Mouse (Mus musculus): ENCODE measurements at regions not wholly inside any gene's neighbourhood (a gene's known extent, or its start where the extent isn't known, plus 50 kb on each side); places are given as distances from the start of the nearest gene placed in this dataset.

DNA sequence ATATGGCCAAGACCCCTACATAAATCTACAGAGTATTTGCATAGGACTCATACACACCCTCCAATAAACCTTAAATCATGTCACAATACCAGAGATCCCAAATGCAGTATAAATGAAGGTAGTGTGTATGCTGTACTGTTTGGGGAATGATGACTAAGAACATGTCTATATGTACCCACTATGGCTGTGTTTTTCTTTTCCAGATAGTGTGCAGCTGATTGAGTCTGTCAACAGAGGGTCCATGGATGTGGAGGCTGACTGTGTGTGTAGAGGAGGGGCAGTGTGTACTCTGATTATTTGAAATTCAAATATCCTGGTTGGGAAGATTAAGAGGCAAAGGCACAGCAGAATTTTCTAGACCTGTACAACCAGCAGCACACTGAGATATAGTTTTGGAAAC is 388.6 kb downstream of the Lpin1 start:
- TF ChIP-seq CTCF (IDR thresholded peaks at IDR 0.05; ENCODE audit: borderline replicate concordance, insufficient read depth, low read length) (no peak), POLR2A (IDR thresholded peaks at IDR 0.05; ENCODE audit: low read depth, low read length) (no peak)
- Histone ChIP-seq H3K27ac (ENCODE audit: insufficient read depth, low read length) (no peak overlapping the region), H3K4me1 (ENCODE audit: control insufficient read depth, insufficient read depth, low read length) (peaks cover 4% of the 10 kb centered on the region; the same call in 1 of the 2 replicates), H3K4me3 (ENCODE audit: insufficient read depth, low read length) (no peak overlapping the region)

DNA sequence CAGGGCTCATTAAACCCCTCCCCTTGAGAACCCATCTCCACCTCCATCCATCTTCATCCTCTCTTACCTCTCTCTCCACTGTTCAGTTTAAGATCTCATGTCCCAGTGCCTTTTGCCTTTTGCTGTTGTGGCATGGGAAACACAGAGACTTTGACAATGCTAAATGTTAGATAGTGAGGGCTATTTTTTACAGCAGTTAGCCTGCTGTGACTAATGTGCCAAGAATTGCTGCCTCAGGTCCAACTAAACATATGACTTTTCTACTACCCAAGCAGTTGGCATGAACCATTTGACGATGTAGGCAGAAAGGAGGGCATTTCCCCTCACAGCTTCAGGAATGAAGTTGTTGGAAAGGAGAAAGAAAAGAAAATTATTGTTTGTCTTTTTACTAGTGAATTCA is 389.6 kb downstream of the Lpin1 start:
- Histone ChIP-seq H3K4me1 (ENCODE audit: control insufficient read depth, insufficient read depth, low read length) (peaks cover 4% of the 10 kb centered on the region; the same call in 1 of the 2 replicates), H3K27ac (ENCODE audit: insufficient read depth, low read length) (no peak overlapping the region), H3K4me3 (ENCODE audit: insufficient read depth, low read length) (no peak overlapping the region)
- TF ChIP-seq CTCF (IDR thresholded peaks at IDR 0.05; ENCODE audit: borderline replicate concordance, insufficient read depth, low read length) (no peak), POLR2A (IDR thresholded peaks at IDR 0.05; ENCODE audit: low read depth, low read length) (no peak)

DNA sequence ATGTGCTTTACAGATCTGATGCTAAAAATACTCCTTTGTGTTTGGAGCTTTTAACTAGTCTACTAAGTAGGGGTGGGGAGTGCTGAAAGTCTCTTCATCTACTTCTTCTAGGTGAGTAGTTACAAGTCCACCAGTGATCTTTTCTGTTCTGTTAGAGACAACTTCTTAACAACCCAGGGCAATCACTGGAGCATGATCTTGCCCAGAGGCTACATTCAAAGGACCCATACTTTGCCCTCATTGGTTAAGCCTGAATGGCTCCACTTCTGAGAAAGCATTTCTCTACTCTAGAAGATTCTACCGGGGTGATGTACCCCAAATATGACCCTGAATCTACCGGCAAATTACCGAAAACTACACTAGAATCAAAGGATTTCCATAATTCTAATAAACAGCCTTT is 390.2 kb downstream of the Lpin1 start:
- TF ChIP-seq POLR2A (IDR thresholded peaks at IDR 0.05; ENCODE audit: low read depth, low read length): no peak
- TF ChIP-seq CTCF (IDR thresholded peaks at IDR 0.05; ENCODE audit: borderline replicate concordance, insufficient read depth, low read length): no peak
- no peak overlapping the region for H3K27ac ChIP-seq (ENCODE audit: insufficient read depth, low read length)
- H3K4me3 ChIP-seq (ENCODE audit: insufficient read depth, low read length): no peak overlapping the region
- H3K4me1 ChIP-seq (ENCODE audit: control insufficient read depth, insufficient read depth, low read length): peaks cover 4% of the 10 kb centered on the region; the same call in 1 of the 2 replicates

DNA sequence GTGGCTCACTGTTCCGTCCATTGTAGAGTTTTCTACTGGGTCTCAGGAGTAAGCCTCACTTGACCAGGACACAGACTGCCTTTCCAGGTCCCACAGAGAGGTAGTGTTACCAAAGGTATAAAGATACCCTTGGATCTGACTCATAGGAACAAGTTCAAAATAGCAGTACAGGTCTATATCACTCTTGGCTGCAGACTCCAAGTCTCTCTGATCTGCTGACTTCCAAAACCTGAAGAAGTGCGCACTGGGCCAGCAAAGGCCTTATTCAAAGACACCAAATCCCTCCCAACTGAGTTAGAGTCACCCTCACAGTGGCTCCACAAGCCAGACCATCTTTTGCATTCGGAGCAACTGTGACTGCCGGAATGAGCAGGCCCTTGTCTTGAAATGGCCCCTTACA is 391.9 kb downstream of the Lpin1 start:
- TF ChIP-seq CTCF (IDR thresholded peaks at IDR 0.05; ENCODE audit: borderline replicate concordance, insufficient read depth, low read length): no peak
- no peak for TF ChIP-seq POLR2A (IDR thresholded peaks at IDR 0.05; ENCODE audit: low read depth, low read length)
- H3K4me1 ChIP-seq (ENCODE audit: control insufficient read depth, insufficient read depth, low read length): peaks cover 4% of the 10 kb centered on the region; the same call in 1 of the 2 replicates
- H3K4me3 ChIP-seq (ENCODE audit: insufficient read depth, low read length): no peak overlapping the region
- H3K27ac ChIP-seq (ENCODE audit: insufficient read depth, low read length): no peak overlapping the region

DNA sequence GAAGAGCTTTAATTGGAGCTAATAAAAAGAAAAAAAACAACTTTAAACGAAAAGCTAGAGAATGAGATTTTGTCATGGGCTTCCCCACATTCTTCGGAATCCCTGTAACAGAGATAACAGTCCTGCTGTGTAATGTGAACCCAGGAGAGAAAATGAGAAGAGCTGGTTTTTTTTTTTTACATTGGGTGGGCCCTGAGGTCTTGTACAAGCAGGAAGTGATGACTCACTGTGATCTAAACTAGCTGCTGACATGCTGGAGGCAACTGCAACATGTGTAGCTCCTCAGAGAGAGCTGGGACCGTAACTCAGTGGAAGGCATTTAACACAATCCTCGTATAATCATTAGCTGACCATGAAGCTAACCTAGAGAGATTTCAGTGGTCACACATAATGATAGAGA is 393.8 kb upstream of the Trib2 start:
- Histone ChIP-seq H3K27ac (ENCODE audit: insufficient read depth, low read length) (no peak overlapping the region), H3K4me1 (ENCODE audit: control insufficient read depth, insufficient read depth, low read length) (peaks cover 4% of the 10 kb centered on the region), H3K4me3 (ENCODE audit: insufficient read depth, low read length) (no peak overlapping the region)
- TF ChIP-seq CTCF (IDR thresholded peaks at IDR 0.05; ENCODE audit: borderline replicate concordance, insufficient read depth, low read length) (no peak), POLR2A (IDR thresholded peaks at IDR 0.05; ENCODE audit: low read depth, low read length) (no peak)

DNA sequence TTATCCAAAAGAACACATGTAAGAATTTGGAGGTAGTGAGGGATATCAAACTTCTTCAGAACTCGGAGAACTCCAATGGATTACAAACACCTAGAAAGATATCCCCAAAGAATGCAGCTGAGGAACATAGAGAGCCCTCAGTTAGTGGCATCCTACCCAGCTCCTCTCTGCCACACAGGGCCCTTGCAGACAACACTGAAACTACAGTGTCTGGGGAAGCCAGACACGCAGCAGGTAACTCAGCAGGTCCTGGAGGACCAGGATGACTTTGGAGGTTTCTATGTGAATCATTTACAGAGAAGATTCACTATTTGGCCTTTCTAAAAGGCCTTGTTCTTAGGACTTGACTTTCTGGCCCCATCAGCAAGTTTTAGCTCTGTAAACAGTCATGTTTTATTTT is 393.4 kb upstream of the Trib2 start:
- H3K4me1 ChIP-seq (ENCODE audit: control insufficient read depth, insufficient read depth, low read length): peaks cover 5% of the 10 kb centered on the region
- H3K27ac ChIP-seq (ENCODE audit: insufficient read depth, low read length): no peak overlapping the region
- no peak overlapping the region for H3K4me3 ChIP-seq (ENCODE audit: insufficient read depth, low read length)
- TF ChIP-seq POLR2A (IDR thresholded peaks at IDR 0.05; ENCODE audit: low read depth, low read length) (no peak), CTCF (IDR thresholded peaks at IDR 0.05; ENCODE audit: borderline replicate concordance, insufficient read depth, low read length) (no peak)

DNA sequence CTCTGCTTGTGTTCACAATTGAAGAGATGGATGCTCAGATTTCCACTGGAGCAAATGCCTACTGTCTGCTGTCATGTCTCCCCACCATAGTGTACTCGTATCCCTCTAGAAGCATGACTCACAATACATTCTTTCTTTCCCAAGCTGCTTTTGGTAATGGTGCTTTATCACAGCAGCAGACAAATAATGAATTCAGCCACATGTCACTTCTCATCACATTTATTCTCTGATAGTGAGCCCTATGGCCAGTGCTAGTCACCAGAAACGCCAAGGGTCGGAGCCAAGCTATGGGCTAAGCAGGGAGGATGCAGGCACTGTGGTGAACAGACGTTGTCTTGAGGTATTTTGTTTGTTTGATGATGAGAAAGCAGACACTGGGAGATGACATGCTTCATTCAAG is 388.2 kb upstream of the Trib2 start:
- peaks cover 3% of the 10 kb centered on the region; the same call in 1 of the 2 replicates for H3K4me1 ChIP-seq (ENCODE audit: control insufficient read depth, insufficient read depth, low read length)
- TF ChIP-seq CTCF (IDR thresholded peaks at IDR 0.05; ENCODE audit: borderline replicate concordance, insufficient read depth, low read length) (no peak), POLR2A (IDR thresholded peaks at IDR 0.05; ENCODE audit: low read depth, low read length) (no peak)
- H3K27ac ChIP-seq (ENCODE audit: insufficient read depth, low read length): no peak overlapping the region
- no peak overlapping the region for H3K4me3 ChIP-seq (ENCODE audit: insufficient read depth, low read length)

DNA sequence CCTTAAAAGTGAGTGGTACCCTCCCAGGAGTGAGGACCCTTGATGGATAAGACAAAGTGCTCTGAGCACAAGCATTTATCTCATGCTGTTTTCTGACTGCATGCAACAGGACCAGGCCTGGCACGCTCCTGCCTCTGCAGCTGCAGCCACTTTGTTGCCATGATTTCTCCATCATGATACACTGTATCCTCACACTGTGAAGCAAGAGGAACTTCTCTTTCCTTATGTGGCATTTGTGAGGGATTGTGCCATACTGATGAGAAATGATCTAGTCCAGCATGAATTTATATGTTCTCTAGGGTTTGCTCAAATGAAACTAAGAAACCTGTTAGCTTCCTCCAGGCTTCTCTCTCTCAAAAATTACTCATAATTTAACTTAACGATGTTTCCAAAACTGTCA is 380.2 kb upstream of the Trib2 start:
- no peaks in the 10 kb centered on the region for H3K4me1 ChIP-seq (ENCODE audit: control insufficient read depth, insufficient read depth, low read length)
- TF ChIP-seq POLR2A (IDR thresholded peaks at IDR 0.05; ENCODE audit: low read depth, low read length) (no peak), CTCF (IDR thresholded peaks at IDR 0.05; ENCODE audit: borderline replicate concordance, insufficient read depth, low read length) (no peak)
- no peak overlapping the region for H3K27ac ChIP-seq (ENCODE audit: insufficient read depth, low read length)
- H3K4me3 ChIP-seq (ENCODE audit: insufficient read depth, low read length): no peak overlapping the region

DNA sequence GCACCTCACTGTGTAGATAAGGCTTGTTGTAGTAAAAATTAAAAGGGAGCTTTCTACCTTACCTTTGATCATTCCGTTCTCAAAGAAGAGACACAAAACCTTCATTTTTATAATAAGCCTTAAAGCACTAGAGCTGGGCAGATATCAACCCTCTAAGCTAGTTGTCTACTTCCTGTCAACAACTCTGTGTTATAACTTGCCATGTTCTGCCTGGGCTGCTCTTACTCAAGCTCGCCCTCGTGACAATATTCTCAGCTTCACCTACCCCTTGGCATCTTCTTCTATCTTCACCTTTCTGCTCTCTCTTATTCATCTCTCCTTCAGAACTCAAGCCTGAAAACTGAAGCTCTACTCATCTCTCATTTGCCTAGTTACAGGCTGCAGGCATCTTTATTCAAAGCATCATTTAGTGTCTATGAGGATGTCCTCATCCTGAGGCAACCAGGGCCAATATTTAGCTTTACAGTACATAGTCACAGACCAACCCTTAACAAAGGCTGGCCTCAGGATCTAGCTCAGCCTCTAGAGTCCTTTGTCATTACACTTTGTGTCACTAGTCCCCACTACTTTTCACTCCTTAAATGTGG is 375.2 kb upstream of the Trib2 start:
- Histone ChIP-seq H3K4me3 (ENCODE audit: insufficient read depth, low read length) (no peak overlapping the region), H3K4me1 (ENCODE audit: control insufficient read depth, insufficient read depth, low read length) (no peaks in the 10 kb centered on the region), H3K27ac (ENCODE audit: insufficient read depth, low read length) (no peak overlapping the region)
- TF ChIP-seq CTCF (IDR thresholded peaks at IDR 0.05; ENCODE audit: borderline replicate concordance, insufficient read depth, low read length) (no peak), POLR2A (IDR thresholded peaks at IDR 0.05; ENCODE audit: low read depth, low read length) (no peak)

DNA sequence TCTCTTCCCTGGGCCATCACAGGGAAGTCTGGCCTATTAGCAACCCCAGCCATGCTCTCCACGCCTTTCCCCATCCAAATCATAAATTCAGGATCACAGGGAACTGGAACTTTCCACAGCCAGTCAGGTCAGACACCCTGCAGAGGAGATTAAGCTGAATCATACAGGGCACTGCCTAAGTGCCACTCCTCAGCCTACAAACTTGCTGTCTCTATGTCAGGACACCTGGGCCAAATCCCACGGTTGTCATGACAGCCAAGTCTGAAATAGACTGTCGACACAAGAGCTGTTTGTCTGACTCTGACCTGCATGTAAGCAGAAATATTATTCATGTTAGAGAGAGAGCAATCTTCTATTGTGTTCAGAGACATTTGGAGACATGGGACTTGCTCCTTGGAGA is 374.0 kb upstream of the Trib2 start:
- TF ChIP-seq POLR2A (IDR thresholded peaks at IDR 0.05; ENCODE audit: low read depth, low read length): no peak
- TF ChIP-seq CTCF (IDR thresholded peaks at IDR 0.05; ENCODE audit: borderline replicate concordance, insufficient read depth, low read length): no peak
- Histone ChIP-seq H3K4me1 (ENCODE audit: control insufficient read depth, insufficient read depth, low read length) (no peaks in the 10 kb centered on the region), H3K4me3 (ENCODE audit: insufficient read depth, low read length) (no peak overlapping the region), H3K27ac (ENCODE audit: insufficient read depth, low read length) (no peak overlapping the region)
